Mouse (Mus musculus) liver, adult (tissue): ENCODE measurements around the gene Plcb4.

ENCODE experiments used
- GATA4 ChIP-seq: IDR thresholded peaks from 2 replicates; pipeline ENCODE4 v1.6.1; 2014; ENCODE audit warnings: mild to moderate bottlenecking, low read length; ENCODE audit not compliant: insufficient replicate concordance

Gene Plcb4

GRCm38 (mm10) chr2:135692568-135693488 lies 34.0 kb downstream of the Plcb4 start:
- peak; percentile 84; the same call in 1 of the 2 replicates for TF ChIP-seq GATA4

DNA sequence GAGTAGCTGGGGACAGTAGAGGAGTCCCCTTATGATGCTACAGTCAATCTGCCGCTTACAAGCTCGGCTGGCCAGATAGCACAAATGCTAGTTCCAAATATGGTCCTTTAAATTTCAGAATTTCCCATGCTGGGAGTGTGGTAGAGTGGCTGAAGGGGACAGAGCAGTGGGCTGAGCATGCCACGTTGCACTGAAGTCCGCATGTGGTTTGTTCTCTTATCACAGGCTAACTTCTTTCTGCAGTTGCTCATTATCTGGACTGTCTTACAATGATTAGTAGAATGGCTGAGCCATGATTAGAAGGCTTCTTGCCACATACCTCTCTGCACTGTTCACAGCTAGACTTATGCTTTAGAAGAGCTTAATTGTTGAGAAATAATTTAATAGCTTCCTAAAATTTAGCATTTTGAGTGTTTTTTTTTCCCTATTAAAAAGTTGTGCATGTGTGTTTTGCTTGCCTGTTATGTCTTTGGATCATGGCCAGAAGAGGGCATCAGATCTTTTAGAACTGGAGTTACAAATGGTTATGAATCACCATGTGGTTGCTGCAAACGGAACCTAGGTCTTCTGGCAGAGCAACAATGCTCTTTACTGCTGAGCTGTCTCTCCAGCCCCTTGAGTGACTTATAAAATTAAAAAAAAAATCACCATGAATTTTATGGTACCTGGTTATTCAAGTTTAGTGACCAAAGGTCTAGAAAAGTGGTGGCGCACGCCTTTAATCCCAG lies 42.0 kb downstream of the Plcb4 start:
- no peak for TF ChIP-seq GATA4

GRCm38 (mm10) chr2:135704673-135705072 lies 45.9 kb downstream of the Plcb4 start:
- no peak for TF ChIP-seq GATA4

DNA sequence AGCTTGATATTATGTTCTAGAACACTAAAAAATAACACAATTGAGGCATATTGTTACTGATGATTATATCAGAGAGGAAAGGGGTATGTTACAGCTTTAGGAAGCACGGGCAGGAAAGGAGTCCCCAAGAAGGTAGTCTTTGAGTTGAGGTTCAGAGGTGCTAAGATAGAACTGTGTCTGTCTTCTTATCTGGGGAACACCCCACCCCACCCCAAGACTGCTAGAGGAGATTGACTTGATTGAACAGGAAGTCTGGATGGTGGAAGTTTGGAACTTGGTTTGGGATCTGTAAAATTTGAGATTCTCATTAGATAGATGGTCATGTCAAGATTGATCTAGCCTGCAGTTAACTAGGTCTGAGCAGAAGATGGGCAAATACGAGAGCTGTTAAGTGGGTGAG lies 48.5 kb downstream of the Plcb4 start:
- TF ChIP-seq GATA4, result no peak

- no peak for TF ChIP-seq GATA4
Measured at GRCm38 (mm10) chr2:135708386-135708785, 49.6 kb downstream of the Plcb4 start.

DNA sequence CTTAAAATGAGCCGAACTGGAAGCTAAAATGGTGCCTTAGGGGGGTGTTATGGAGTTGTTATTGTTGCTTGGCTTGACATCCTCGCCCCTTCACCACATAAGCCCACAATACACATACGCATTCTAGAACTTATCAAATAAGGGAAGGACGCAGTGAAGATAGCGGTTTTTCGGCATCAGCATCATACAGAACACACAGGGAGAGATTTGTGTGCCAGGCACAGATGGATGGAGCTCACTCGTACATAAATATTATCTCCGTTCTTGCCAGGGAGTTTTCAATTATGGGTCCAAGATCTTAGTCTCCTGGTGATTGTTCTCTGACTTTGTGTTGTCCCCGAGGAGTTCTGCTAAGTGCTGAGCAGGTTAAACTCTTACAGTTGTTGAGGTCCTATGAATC lies 50.0 kb downstream of the Plcb4 start:
- peak; percentile 66; the same call in 1 of the 2 replicates for TF ChIP-seq GATA4

- TF ChIP-seq GATA4, result peak; percentile 84
Measured at GRCm38 (mm10) chr2:135711049-135711924, 52.5 kb downstream of the Plcb4 start.

- peak; percentile 93 for TF ChIP-seq GATA4
Measured at GRCm38 (mm10) chr2:135711925-135712288, 53.1 kb downstream of the Plcb4 start.

DNA sequence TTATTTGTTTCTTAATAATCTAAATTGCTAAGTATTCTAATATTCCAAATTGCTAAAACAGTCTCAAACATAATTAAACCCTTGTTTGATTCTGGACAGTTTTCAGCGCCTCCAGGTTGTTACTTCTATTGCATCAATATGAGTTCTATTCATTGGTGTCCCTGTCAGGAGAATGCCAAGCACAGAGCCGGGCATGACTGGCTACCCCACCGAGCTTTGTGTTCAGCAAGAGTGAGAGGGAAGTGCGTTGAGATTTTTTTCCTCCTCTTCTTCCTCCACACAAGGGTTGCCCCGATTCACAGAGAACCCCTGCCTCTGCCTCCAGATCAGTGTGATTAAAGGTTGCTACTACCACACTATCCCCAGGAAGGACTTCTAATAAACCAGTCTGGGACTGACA lies 53.5 kb downstream of the Plcb4 start:
- no peak for TF ChIP-seq GATA4

DNA sequence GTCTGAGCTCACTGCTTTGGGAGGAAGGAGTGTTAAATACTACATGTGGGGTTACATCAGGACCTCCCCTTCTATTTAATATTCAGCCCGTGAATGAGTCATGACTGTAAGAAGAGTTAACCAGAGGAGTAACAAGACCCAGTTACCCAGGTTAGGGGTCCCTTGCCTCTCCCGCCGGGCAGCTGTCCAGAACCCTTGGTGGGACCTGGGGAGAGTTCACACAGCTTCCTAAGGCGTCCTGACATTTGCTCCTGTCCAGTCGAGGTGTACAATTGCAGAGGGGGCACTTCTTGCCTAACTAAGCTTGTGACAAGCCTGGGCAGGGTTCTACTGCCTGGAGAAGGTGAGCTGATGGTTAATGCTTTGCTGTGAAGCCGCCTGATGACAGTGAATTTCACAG lies 54.1 kb downstream of the Plcb4 start:
- no peak for TF ChIP-seq GATA4

DNA sequence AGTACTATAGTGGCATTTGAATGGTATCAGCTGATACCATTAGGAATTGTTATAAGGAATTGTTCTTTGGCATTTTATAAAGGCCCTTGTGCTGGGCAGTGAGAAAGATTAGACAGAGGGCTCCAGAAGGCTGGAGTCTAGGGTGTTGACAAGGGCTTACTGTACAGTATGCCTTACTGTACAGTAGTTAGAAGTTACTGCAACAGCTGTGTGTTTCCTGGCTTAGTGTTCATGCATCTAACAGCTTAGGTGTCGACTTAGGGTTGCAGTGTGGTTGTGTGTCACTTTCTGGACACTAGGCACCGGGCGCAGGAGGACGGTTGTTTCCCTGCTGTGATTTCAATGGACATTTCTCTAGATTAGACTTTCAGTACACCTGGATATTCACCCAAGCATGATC lies 57.4 kb downstream of the Plcb4 start:
- TF ChIP-seq GATA4, result no peak

DNA sequence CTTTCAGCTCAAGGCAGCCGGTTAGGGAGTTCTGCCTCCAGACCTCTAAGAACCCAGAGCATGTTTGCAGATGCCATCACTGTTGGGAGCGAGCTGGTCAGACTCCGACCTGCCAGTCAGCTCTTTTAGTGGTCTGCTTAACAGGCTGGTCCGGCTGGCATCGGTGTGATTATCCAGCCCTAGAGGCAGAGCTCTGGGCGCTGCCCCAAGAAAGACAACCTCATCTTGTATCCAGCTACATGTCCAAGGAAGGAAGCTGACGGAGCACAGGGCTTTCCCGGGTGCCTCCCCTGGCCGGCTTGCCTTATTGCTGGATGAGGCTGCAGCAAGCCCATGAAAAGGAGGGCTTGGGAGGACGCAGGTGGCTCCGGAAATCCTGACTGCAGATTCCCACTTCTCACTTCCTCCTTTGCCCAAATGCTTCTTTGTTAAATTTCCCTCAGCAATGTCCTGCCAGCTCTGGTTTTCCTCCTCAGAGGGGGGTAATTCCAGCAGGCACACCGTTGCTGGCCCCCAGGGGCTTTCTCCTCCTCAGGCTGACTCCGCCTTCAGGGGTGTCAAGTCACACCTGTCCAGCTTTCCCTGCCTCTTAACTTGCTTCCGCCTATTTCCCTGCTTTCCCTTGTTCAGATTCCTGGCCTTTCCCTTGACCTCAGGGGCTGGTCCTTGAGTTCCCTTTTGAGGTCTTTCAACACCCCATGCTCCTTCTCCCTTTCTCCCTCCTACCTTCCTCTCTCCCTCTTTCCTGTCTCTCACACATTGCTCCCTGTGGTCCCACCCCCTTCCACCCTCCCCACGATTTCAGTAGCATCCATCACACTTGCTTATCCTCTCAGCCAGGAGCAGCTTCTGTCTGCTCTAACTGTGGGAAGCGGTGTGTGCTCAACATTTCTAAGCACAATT lies 58.7 kb downstream of the Plcb4 start:
- TF ChIP-seq GATA4, result no peak

DNA sequence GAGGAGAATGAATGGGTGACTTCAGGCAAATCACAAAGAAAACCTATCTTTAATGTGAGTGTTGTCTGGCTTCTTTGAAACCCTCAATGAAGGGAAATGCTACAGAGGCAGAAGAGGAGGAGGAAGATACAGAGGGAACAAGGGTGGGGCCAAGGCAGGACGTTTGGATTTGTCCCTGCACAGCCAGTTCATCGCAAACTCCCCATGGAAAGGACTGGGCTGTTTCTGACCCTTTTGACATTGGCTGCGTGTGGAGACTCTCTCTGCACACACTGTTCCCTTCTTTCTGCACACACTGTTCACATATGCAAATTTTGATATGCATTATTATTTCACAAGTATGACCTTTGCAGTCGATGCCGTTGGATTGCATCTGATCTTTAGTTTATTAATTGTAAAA lies 63.3 kb downstream of the Plcb4 start:
- no peak for TF ChIP-seq GATA4

DNA sequence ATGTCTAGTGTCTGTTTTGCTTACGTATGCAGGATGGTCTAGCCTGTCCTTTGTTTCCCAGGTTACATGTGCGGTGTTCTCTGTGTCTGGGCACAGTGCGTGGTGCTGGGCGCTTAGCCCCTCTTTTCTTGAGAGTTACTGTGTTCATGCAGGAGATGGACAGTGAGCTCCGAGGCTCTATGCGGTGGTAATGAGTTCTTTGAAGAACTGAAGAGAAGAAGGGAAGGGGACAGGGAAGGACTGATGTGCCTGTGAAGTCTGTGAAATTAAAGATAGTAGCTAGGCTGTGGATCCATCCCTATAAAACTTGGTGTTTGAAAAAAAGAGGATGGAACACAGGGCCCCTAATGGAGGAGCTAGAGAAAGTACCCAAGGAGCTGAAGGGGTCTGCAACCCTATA lies 64.6 kb downstream of the Plcb4 start:
- TF ChIP-seq GATA4, result no peak
